Mouse (Mus musculus): ENCODE data around the gene Recql.
"Not testable (repeated sequence)": the region's sequence is repeated elsewhere in the genome, so short reads cannot be mapped to it uniquely, and the experiment has no call there.

Gene Recql

DNA sequence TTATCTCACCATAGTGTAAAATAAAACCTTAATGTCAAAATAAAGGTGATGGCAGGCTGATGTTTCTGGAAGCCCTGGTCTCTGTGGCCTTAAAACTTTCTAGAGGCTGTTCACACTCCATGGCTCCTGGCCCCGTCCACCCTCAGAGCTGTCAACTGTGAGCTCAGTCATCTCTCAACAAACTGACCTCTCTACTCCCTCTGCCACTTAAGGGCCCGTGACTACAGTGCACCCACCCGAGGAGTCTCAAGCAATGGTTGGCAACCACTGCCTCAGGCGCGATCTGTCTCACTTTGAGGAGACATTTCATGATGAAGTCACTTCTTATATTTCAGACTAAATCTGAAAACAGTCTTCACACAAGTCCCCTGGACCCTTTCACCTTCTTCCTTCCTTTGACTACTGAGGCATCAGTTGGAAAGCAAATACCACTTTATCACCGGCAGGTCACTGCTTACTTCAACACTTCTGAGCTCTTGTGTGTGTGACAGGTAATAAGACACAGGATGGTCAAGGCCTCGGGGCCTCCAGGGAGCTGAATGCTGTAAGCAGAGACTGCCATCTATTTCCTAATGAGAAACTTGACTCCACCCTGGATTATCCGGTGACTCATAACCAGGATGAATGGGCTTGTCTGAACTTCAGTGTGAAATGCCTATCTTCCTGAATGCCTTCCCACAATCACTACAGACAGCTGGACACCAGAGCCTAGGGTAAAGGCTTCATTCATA, 21.0 kb downstream of the Recql start:
- no peak for DNase-seq (ENCODE audit: low read depth, low spot score)

DNA sequence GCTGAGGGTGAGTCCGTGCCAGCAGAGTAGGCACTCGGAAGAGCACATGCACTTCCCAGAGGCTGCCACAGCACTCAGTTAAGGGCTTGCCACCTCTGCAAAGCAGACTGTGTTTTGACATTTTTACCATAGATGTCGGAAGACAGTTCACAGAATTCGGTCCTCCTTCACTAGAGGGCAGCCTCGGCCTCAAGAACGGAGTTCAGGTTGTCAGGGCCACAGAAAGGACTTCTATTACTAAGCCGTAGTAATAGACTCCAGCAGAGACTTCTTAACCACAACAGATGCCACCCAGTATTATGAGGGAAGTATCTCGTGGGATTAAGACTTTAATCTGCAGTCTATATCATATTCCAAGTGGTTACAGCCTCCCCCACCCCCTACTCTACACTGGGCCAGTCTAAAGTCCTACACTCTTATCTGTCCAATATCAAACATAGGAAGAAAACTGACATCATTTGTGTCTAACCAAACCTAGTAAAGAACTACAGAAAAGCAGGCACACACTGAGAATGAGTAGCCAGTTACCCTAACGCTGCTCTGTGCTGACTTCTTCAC, 23.8 kb downstream of the Recql start:
- DNase-seq (ENCODE audit: low read depth, low spot score) = peak; percentile 60

DNA sequence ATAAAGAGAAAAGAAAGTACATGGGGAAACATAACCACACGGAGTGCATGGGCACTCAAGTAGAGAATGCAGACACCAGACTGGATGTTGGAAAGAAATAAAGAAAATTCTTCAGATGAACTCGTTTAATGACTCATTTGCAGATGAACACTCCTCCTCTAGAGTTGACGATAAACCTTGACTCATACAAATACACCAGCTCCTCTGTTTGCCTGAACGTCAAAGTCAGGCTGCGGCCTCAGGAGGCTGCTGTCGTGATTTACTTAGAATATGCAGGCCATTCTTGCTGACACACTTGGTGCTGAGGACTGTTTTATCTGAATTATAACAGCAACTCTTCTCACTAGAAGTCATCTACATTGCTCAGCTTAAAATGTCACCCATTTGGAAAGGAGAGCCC, 24.9 kb downstream of the Recql start:
- DNase-seq (ENCODE audit: low read depth, low spot score) = peak; percentile 37

DNA sequence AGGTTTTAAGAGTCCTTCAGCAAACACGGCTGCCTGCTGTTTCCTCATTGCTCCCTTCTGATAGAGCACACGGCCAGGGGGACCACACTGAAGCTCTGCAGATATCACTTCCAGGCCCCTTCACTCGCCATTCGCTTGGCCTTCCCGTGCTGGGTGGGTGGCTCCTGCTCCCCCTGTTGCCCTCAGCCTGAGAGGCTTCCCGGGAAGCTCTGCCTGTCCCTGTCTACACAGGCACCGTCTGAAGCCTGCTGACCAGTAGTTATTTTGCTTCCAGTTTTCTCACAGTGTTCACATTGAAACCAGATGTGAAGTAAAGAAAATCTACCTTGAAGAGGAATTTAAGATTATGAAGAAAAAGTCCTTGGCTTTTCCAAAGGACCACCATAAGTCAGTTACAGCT, 29.8 kb downstream of the Recql start:
- DNase-seq (ENCODE audit: low read depth, low spot score) = no peak

DNA sequence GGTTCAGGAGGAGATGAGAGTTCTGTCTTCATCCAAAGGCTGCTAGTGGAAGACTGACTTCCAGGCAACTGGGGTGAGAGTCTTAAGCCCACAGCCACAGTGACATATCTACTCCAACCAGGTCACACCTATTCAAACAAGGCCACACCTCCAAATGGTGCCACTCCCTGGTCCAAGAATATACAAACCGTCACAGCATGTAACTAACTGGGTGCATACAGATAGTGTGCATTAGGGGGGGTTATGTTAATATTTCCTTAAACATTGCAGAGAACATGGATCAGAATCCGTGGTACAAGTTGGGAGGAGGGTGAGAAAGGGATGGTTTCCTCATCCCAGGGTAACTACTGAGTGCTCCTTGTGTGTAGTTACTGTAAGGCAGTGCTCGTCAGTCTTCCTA, 34.8 kb downstream of the Recql start:
- DNase-seq (ENCODE audit: low read depth, low spot score) = not testable (repeated sequence)

DNA sequence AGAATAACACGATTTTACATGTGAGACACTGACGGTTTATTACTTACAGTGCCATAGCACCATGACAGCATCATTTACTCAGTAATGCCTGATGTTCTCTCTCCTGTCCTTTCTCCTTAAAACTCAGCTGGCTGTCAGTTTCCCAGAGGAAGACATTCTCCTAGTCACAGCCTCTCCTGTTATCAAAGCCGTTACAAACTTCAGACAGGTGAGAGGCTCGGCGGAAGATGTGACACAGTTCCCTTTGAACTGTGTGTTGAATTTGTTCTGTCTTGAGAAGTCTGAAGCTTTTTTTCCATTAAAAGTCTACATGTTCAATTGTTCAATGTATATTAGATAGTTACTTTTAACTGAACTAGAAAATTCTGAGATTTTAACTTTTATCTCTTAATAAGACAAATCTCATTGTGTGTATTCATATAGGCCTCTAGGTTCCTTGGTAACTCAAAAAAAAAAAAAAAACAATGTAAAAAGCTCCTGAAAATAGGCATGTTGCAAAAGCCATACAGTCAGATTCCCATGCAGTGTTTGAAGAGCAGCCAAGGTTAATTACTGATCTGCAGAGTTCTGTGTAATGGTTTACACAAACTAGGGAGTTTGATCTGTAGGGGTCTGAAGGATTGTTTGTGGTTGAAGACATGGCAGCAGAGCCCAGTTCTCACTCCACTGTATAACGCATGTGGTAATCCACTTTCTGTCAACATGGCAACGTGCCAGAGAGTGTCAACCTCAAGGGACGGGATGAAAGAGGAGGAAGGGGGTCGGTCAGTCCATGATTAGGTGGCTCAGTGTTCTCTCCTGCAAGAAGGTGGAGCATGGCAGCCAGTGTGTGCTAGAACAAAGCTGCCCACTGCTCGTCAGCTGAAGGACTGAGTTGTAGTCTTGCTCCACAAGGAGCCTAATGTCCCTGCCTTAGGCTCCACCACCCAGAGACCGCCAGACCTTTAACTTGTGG, 39.2 kb downstream of the Recql start:
- no peak for DNase-seq (ENCODE audit: low read depth, low spot score)

DNA sequence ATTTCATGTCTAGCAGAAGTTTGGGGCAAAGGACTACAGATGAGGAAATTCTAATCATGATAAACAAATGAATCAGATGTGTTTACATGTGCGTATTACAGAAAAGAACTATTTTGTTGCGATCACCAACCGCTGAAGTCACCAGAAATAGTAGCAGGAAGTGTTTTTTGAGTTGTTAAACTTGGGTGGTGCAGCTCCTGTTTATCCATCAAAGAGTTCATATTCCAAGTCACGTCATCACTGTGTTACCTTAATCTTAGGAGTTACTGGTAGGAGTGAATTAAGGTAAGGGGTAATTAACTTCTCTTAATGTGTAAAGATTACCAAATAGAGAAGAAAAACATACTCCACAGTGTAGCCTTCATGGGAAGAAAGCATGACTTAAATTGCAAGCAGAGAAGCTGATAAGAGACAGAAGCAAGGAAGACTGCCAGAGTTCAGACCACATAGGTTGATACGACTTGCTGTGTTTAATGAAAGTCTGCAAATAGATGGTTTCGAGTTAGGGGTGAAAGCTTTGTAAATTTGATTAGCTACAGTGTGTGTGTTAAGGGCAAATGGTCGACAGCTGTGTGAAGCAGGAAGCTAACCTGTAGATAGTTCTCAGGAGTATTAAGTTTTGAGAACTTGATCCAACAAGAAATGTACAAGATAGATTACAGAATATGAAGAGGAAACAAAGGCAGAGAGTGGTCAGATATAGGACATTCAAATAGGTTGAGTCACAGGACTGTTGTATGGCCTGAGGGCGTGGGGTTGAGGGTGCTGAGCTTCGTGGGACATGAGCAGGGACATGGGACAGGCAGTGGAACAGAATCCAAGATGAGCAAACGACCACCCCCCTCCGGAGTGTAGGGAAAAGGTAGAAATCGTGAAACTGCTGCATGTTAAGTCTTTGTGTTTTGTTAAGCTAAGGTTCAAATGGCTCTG, 40.4 kb downstream of the Recql start:
- DNase-seq (ENCODE audit: low read depth, low spot score) = no peak

DNA sequence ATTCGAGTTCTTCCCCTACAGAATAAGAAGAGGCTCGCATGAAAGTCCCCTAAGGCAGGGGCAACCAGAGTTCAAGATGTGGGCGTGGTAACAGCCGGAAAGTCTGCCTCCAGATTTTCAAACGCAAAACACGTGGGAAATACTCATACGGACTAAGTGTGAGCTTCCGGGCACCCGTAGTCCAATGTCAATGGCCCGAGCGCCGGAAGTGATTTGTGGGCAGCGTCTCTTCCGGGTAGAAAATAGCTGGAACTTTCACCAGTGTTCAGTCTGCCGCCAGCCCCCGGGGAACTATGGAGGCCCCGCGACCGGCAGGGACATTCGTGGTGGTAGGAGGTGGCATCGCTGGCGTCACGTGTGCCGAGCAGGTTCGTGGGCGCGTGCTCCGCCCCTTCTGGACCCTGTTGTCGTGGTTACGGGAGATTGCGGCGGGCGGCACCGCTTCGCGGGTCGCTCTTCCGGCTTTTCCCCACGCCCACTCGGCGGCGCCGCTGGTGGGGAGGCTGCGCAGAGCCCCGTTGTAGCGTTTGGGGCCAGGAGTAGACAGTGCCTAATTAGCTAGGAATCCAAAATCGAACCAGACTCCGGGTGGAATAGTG, 41.3 kb downstream of the Recql start, which contains the start of gene Pyroxd1:
Pyroxd1 (plus strand) TSS at position 215 of the 599 bp plus-strand sequence.
- DNase-seq (ENCODE audit: low read depth, low spot score) = peak; percentile 98

DNA sequence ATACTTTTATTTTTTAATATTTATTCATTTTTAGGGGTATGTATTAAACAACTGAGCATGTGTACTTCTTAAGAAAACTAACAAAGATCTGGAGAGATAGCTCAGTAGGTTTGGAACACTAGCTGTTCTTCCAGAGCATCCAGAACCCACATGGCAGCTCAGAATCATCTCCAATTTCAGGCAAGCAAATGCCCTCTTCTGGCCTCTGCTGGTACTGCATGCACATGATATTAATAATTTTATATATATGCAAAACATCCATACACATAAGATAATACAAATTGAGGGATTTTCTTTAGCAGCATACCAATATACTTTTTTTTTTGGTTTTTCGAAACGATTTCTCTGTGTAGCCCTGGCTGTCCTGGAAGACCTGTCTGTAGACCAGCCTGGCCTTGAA, 43.3 kb downstream of the Recql start:
- DNase-seq (ENCODE audit: low read depth, low spot score) = peak; percentile 59

DNA sequence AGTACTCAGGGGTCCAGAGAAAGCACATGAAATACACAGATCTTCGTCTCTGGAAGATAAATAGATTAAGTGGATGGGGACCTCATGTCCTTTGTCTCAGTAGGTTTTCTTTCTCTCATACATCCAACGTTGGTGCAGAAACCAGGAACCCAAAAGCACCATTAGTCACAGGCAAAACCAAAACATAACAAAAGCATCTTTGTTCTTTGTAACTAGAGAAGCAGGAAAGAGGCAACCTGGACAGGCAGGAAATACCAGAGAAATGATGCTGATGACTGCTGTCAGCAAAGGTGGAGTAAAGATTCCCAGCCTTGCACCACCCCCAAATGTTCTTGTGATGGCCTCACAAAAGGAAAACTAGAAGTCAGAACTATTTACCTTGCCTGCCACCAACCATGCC, 47.3 kb downstream of the Recql start:
- no peak for DNase-seq (ENCODE audit: low read depth, low spot score)

DNA sequence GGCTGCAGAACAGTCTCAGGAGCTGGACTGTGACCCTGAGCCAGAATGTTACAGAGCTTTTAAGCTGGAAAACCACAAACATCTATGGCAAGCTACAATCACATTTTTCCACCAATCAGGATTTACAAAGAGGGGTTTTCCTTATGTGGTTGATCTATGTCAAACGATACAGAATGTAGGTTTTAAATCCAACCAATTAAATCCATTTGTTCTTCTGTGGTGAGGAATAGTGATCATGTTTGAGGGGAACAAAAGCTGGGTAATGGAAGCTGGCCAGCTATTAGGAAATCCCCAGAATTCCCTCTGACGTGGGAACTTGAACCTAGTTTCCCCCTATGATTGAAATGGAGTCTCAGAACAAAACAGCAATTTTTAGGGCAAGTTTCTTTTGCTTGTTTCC, 47.9 kb downstream of the Recql start:
- no peak for DNase-seq (ENCODE audit: low read depth, low spot score)

DNA sequence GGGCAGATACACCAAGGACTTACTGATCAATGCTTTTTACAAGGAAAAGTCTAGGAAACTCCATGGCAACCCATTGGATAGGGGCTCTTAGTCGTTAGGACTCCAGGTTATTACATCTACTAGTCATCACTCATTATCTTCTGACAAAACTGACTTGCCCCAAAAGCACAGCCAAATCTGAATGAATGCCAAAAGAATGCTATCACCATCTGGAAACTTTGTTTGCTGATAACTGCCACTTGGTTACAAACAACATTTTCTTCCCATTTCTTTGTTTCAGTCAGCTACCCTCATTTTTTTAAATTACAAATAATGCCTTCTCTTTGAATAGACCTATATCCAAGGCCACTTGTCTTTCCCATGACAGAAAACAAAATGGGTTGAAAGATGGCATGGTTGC, 57.7 kb downstream of the Recql start:
- DNase-seq (ENCODE audit: low read depth, low spot score) = no peak

DNA sequence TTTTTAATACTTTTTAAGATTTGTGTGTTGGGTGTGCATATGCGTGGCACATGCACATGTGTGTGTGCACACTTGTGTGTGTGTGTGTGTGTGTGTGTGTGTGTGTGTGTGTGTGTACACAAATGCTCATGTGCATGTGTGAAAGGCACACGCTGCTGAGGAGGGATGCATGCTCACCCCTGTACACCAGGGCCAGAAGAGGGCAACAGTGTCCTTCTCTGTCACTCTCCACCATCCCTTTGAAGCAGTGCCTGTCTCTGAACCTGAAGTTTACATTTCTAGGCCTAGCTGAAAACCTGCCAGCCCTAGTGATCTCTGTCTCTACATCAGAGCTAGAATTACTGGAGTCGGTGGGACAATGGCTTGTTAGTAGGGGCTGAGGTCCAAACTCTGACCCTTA, 60.3 kb downstream of the Recql start:
- no peak for DNase-seq (ENCODE audit: low read depth, low spot score)

DNA sequence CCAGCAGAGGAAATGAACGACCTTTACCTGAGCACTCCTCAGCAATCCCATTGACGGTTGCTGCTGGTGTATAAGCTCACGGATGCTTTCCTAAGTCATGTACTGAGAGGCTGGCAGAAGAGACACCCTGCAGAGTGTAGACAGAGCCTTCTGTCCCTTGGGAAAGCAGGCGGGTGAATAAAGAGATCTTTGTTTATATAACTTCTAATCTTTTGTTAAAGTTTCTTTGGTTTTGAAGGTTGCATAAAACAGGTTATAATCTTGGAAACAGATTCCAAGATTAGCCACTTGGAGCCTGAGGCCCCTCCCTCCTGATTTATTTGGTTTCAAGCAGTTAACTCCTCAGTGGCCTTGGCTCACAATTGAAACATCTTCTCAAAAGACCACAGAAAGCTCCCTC, 64.0 kb downstream of the Recql start, which contains the start of gene Slco1a5:
Slco1a5 (minus strand) TSS at position 101 of the 400 bp plus-strand sequence.
- no peak for DNase-seq (ENCODE audit: low read depth, low spot score)

DNA sequence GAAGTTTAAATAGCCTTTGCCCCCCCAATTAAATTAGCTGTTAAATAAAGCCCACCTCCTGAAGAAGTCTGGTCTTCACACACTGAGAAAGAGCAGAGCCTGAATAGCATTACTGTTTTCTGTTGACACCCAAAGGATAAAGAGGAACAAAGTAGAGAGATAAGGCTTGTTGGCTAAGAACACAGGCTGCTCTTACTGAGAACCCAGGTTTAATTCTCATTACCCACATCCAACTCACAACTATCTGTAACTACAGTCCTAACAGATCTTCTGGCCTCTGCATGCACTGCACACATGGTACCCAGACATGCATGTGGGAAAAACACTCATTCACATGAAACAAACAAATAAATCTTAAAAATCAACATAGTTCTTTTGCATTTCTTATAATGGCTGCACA, 69.8 kb downstream of the Recql start:
- DNase-seq (ENCODE audit: low read depth, low spot score) = no peak

DNA sequence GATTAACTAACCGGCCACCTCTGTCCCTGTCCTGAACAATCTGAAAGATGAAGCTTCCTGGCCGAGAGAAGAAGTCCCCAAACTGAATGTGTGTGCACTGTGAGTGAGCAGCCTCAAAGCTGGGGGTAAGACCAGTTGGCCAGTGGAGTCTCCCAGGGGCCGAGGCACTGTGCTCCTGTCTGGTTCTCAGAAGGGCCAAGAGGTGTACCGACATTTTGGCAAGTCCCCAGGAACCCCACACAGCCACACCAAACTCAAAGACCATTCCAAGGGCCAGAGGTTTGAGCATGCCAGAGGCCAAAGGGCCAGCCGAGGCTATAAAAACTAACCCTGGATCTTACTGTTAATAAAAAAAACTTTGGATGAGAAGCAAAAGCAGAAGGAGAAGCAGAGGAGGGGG, 72.6 kb downstream of the Recql start:
- no peak for DNase-seq (ENCODE audit: low read depth, low spot score)

DNA sequence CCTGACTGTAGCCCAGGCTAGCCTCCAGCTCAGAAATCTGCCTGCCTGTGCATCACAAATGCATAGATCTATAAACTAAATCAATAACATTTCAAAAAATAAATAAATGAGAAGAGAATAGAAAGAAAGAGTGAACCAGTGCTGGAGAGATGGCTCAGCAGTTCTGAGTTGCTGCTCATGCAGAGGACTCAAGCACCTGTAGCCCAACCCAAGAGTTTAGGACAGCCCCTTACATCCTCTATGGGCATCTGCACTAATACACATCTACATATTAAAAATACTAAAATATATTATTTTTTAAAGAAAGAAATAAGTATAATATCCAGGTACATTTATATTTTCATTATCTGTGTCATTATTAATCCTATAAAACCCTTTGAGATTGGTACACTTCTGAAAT, 81.8 kb downstream of the Recql start:
- no peak for DNase-seq (ENCODE audit: low read depth, low spot score)

Measured in brain, adult 2 months (tissue).